Mouse (Mus musculus): ENCODE measurements around the gene Tuba3a. TPM values are rescaled to one million over a fixed set of nuclear protein-coding genes. Genes with fewer than 3 reads are reported as not detected.
A peak's percentile ranks its signal among the peaks of the same experiment; 100 is the strongest.
"Not testable (repeated sequence)": the region's sequence is repeated elsewhere in the genome, so short reads cannot be mapped to it uniquely, and the experiment has no call there.

Gene Tuba3a
- total RNA-seq, 2 experiments from 2014 or later, result not detected

DNA sequence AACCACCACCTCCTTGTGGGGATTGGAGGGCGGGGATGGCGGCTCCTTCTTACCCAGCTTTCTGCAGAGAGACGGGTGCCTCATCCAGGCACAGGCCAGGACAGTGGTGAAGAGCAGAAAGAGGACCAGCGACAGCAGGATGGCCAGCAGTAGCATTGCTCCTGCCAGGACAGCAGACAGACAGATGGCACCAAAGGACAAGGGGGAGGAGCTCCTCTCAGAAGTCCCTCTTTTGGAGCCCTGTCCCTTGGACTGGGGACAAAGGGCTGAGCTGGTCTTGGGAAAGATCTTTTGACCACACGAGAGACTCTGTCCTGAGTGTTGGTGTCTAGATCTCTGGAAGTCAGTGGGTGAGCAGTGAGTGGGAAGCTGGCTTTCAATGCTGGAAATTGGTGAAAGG is 23.6 kb upstream of the Tuba3a start:
- DNase-seq (ENCODE audit: low spot score in 2 of 2), result no peak
- intact Hi-C loops (cut with DNase I), result no loop called here

DNA sequence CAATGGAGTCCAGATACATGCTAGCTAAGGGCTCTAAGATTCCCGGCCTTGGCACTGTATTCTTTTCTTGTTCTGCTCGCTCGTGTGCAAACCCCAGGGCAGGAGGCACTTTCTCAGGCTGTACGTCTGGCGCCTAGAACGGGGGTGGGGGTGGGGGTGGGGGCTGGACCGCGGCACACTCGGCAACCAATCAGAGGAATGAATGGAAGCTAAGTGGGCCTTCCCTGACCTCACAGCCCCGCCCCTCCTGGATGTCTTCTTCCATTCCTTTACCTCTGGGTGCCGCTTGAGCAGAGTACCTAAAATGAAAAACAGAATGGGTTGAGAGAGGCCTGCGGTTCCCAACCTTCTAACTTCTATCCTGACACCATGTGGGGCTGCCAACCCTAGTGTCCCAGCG is 23.1 kb upstream of the Tuba3a start:
- intact Hi-C loops (cut with DNase I), result no loop called here
- DNase-seq (ENCODE audit: low spot score in 2 of 2), result no peak

DNA sequence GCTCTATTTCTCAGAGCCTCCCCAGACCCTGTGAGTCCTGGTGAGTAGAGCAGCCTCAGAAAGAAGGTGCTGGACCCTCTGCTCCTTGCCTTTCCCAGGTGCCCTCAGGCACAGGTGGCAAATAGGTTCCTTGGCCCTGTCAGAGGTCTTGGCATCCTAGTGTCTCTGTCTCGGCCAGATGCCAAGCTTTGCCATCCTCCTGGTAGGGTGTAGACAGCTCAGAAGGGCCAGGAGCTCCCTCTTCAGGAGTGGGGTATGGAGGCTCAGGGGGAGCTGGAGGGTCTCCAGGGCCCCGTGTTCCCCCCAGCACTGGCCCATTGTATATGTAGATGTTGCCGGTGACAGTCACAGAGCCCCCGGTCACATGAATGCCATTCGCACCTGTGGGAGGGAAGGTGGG is 21.2 kb upstream of the Tuba3a start:
- no peak for DNase-seq (ENCODE audit: low spot score in 2 of 2)
- intact Hi-C loops (cut with DNase I), result no loop called here

DNA sequence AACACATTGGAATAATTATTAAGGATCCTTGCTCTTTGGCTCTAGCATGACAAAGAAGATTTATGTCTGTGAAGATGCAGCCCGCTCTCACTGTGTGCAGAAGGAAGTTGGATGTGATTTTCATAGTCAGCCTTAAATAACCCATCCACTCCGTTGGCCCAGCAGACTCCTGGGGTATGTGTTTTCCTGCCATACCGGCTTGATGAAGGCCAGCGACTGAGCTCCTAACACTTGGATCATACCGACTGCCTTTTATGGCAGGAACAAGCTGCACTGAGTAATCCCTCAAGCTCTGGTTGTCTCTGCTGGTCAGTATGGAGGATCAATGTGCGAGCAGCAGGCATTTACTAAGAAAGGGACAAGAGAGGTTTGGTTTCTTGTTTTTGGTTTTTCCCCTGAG is 19.6 kb upstream of the Tuba3a start:
- DNase-seq (ENCODE audit: low spot score in 2 of 2), result no peak
- intact Hi-C loops (cut with DNase I), result no loop called here

DNA sequence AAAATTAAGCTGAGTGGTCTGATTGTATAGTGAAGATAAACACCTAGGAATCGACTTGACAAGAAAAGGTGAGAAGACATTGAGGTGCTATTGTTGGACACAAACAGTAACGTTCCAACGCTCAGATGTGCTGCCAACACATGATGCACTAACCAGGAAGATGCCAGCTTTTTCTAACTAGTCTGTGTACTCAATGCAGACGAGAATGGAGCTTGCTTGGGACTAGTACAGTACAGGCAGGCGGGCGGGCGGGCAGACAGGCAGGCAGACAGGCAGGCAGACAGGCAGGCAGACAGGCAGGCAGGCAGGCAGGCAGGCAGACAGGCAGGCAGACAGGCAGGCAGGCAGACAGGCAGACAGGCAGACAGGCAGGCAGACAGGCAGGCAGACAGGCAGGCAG is 18.6 kb upstream of the Tuba3a start:
- intact Hi-C loops (cut with DNase I); DNase-seq (ENCODE audit: low spot score in 2 of 2): not testable (repeated sequence)

DNA sequence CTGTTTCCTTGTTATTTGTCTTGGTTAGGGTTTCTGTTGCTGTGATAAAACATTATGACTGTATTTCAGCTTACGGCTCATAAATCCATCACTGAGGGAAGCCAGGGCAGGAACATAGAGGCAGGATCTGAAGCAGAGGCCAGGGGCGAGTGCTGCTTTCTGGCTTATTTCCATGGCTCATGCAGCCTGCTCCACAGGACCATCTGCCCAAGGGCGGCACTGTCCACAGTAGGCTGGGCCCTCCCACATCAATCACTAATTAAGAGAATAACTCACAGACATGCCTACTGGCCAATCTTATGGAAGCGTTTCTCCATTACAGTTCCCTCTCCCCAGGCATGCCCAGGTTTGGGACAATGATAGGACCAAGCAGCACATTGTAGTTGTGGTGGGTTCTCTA is 17.4 kb upstream of the Tuba3a start:
- no peak for DNase-seq (ENCODE audit: low spot score in 2 of 2)
- intact Hi-C loops (cut with DNase I), result no loop called here

DNA sequence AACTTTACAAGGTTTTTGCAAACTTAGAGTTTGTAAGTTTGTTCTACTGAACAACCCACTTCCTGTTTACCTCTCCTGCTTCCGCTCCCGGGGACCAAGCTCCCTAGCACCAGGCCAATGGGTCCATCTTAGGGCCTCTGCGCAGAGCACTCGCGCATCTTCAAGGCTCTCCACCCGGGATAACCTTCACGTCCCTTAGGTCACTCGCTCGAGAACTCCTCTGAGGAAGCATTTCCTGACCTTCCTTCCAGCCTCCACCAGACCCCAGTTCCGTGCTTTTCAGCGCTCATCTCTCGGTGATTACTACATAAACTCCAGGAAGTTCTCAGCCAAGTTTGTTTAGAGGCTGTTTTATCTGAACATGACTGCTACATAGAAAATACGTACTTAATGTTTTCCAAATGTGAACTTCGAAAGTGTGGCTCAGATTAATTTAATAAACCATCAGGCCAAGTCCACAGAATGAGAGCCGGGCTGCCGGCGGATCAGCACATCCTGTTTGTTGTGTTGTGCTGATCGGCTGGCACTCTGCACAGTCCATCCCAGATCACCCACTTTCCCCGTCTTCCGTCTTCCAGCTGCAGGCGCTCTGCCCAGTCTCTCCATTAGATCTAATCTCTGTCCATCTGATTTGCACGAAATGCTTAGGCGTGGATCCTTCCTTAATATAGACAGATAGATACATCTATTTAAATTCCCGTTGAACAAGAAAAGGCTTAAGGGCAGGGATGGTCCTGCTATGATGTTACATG is 16.6 kb upstream of the Tuba3a start:
- intact Hi-C loops (cut with DNase I), result no loop called here

DNA sequence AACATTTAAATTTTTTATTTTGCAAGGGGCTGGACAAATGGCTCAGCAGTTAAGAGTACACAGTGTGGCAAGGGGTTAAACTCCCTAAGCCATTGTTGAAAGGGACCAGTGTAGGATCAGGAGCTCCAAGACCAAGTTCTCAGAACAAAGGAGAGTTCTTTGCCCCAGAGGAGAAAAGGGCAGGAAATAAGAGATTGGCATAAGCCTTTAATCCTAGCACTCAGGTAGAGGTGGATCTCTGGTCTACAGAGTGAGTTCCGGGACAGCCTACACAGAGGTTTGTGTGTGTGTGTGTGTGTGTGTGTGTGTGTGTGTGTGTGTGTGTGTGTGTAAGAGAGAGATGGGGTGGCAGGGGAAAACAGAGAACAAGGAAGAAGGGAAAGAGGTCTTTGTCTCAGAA is 15.1 kb upstream of the Tuba3a start:
- intact Hi-C loops (cut with DNase I), result no loop called here

More for the DNA sequence above, 16.6 kb upstream of the Tuba3a start:
- no peak for DNase-seq (ENCODE audit: low spot score in 2 of 2)

DNA sequence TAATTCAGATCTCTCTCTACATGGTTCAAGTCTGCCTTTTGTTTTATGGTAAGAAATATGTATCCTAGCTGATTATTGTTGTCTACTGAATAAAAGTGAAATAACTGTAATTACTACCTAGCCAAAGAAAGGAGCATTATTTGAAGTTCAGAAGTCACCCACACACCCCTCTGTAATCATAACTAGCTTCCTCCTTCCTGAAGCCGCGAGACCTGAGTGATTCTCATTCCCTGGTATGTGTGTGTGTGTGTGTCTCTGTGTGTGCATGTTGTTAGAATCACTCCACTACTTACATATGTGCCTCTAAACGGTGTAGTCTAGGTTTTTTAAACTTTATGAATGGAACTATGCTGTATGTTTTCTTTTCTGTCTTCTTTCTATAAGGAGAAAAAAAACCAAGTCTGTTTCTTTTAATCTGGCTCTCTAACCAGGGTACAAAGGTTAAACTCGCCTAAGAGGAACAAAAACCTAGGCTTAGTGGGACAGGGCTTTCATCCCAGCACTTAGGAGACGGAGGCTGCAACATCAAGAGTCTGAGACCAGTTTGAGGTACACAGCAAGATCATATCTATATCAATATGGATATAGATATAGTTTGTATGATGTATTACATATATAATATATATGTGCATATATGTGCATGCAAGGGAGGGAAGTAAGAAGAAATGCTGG is 11.4 kb upstream of the Tuba3a start:
- DNase-seq (ENCODE audit: low spot score in 2 of 2), result no peak
- intact Hi-C loops (cut with DNase I), result no loop called here

More for the DNA sequence above, 15.1 kb upstream of the Tuba3a start:
- no peak for DNase-seq (ENCODE audit: low spot score in 2 of 2)

DNA sequence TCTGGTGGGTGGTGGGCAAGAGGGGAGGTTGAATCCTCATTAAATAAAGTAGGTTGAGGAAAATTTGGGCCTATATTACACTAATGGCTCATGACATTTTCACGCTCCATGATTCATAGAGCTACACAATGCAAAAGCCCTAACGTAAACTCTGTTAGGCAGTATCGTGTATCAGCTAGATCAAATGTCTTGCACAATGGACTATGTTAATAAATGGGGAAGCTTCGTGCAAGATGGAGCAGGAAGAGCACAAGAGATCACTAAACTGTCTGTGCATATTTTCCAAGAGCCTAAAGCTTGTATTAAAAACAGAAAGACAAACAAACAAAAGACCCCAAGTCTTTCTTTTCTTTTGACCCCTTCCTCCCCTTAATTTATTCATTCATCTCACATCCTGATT is 8.2 kb upstream of the Tuba3a start:
- DNase-seq (ENCODE audit: low spot score in 2 of 2), result no peak
- intact Hi-C loops (cut with DNase I), result no loop called here

DNA sequence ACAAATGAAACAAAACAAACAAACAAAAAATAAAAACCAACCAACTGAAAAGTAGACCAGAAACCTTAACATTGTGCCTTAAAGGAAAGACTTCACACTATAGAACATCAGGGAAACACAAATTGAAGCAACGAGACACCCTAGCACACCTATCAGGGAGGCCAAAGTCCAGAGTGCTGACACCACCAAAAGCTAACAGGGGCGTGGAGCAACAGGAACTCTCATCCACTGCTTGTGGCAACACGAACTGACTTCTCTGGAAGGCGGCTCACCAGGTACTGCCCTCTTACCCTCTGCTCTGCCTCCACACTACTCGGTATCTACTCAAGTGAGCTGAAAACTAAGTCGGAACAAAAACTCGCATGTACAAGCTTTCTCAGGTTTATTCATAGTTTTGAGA is 6.4 kb upstream of the Tuba3a start:
- intact Hi-C loops (cut with DNase I), result no loop called here

DNA sequence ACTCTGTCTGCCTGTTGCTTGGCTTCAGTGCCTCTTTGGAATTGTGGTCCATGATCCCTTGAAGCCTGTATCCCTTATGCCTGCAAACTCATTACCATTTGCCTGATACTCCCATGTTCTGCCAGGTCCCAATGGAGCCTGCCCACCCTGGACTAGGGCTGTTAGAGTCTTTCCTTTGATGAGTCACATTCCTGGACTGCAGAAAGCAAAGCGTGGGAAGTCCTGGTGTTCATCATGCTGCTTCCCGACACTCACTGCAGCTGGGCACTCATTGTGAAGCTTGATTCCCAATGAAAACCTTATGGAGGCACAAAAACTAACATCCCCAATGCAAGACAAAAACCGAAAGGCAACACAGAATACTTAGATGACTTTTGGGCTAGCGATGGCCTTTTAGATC is 5.5 kb upstream of the Tuba3a start:
- intact Hi-C loops (cut with DNase I), result no loop called here
- peak; percentile 6 to 79 for DNase-seq (ENCODE audit: low spot score in 2 of 2)

More for the DNA sequence above, 6.4 kb upstream of the Tuba3a start:
- DNase-seq (ENCODE audit: low spot score in 2 of 2), result no peak

DNA sequence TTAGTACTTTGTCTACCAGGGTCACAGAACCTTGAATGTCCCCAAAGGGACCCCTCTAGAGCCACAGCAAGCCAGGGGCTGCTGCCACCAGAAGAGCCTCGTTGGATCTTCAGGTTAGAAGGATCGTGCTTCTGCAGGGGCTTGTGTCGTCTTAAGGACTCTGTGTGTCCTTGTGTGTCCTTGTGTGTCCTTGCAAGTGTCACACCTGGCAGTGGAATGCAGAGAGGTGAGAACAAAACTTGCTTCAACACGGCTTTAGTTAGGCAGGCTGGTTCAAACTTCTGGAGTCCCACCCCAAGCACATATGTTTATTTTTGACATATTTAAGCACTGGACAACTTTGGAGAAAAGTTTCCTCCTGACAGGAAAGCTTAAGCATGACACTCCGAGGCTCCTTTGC is 2.9 kb upstream of the Tuba3a start:
- no peak for DNase-seq (ENCODE audit: low spot score in 2 of 2)
- intact Hi-C loops (cut with DNase I), result no loop called here

DNA sequence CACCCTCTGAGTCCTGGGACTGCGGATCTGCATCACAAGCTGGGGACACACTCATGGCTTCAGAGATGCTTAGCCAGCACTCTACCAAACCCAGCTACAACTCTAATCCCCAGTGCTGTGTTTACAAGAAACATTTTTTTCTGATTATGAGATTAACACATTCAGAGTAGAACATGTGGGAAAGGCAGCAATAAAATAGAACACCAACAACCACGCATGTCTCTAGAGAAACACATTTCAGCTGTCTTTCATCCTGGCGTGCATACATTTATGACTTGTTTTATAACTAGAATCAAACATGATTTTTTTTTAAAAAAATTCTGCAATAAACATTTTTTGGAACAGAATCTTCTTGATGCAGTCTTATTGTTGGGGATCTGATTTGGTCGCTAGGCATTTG is 1.1 kb upstream of the Tuba3a start:
- peak; percentile 13 to 42 for DNase-seq (ENCODE audit: low spot score in 2 of 2)
- intact Hi-C loops (cut with DNase I), result no loop called here

DNA sequence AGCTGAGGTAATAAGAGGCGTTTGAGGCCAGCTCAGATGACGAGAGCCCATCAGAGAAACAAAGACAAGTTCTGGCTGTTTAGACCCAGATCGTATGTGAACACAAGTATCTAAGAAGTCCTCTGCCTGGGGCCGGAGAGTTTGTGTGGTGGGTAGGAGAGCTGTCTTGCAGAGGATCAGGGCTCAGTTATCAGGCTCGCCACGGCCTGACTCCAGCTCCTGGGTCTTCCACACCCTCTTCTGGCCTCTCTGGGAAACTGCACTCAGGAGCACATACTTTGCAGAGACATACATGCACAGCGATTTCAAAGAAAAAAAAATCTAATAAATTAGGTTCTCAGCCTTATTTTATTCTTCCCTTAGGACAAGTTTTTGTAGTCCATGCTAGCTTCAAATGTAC is 1.1 kb downstream of the Tuba3a start:
- intact Hi-C loops (cut with DNase I), result no loop called here
- DNase-seq (ENCODE audit: low spot score in 2 of 2), result no peak

DNA sequence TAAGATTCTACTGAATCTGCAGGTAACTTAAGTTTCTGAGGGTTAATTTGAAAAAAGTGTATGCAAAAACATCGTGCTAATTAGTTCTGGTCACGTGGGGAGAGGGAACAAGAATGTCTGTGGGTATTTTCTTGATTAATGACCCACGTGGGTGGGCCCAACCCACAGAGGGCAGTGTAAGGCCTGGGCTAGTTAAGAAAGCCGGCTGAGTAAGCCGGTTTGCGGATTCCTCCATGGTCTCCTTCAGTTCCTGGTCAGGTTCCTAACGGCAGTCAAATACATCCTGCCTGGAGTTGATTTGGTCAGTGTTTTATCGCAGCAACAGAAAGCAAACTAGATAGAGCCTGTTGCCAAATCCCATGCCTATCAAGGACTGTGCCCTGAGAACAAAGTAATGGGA is 1.6 kb downstream of the Tuba3a start:
- intact Hi-C loops (cut with DNase I), result no loop called here
- no peak for DNase-seq (ENCODE audit: low spot score in 2 of 2)

DNA sequence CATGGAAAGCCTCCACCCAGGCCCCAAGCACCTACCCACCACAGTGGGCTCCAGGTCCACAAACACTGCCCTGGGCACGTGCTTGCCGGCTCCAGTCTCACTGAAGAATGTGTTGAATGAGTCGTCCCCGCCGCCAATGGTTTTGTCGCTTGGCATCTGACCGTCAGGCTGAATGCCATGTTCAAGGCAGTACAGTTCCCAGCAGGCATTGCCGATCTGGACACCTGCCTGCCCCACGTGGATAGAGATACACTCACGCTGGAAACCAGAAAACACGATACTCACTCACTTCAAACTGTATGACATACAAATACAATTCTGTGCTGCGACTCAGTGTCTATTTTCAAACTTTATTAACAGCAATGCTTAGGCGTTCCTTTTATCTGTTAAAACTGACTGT is 3.1 kb downstream of the Tuba3a start:
- intact Hi-C loops (cut with DNase I); DNase-seq (ENCODE audit: low spot score in 2 of 2): not testable (repeated sequence)

DNA sequence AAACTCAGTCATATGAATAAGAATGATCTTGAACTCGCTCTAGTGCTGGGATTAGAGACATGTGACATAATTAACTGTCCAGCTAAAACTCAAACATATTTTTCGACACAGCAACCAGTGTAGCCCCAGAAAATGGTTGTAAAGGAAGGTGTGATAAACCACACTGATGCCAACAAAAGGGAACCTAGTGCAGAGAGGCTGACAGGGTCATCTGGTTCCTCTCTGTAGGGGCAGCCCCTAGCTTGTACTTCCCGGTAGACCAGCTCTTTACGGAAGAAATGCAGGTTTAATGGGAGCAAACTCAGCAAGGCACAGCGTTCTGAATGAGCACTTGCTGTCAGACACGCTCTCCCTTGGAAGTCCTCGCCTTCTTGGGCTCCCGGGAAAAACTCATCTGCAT is 6.1 kb downstream of the Tuba3a start:
- intact Hi-C loops (cut with DNase I), result loop anchor here (5.0 kb wide), 2 partner anchors 83 to 323 kb away; no protein-coding TSS in a partner anchor
- DNase-seq (ENCODE audit: low spot score in 2 of 2), result no peak

DNA sequence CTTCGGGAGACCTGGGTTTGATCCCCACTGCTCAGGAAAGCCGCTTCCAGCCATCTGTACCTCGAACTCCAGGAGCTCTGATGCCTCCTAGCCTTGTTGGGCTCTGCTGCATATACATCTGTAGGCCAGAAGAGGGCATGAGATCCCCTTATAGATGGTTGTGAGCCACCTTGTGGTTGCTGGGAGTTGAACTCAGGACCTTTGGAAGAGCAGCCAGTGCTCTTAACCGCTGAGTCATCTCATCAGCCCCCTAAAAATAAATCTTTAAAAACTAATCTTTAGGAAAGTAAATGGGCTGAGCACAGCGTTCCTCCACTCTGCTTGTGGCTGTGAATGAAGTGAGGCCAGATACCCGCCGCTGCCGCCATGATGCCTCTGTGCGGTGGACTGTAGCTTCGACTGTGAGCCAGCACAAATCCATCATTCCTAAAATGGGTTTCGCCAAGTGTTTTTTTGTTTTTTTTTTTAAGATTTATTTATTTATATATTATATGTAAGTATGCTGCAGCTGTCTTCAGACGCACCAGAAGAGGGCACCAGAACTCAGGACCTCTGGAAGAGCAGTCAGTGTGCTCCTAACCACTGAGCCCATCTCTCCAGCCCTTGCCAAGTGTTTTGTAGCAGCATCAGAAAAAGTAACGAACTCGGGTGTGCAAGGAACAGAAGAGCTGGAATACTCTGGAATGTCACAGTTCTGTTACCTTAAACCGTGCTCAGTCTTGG is 10.8 kb downstream of the Tuba3a start:
- intact Hi-C loops (cut with DNase I), result loop anchor here (5.0 kb wide), 4 partner anchors 87 to 327 kb away; partner anchors contain the start of genes Acrbp and Iffo1
- DNase-seq (ENCODE audit: low spot score in 2 of 2), result peak in 1 of 2 experiments; percentile 33

DNA sequence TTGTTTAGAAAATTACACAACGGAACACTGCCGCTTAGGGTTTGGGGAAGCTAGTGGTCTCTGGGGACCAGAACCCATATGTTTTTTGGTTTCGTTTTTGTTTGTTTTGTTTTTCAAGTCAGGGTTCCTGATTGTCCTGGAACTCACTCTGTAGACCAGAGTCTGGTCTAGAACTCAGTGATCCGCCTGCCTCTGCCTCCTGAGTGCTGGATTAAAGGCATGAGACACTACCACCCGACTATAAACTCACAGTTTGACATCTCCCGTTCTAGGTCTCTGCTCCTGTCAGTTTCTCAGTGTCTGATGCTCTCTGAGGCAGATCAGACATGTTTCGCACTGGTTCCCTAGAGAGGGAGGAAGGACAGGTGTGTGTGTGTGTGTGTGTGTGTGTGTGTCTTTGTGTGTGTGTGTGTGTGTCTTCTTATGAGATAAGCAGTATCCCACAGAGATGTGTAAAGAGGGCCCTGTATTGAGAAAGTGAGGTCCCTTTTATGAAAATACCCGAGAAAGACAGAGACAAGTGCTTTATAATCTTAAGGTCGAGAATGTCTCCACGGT is 13.5 kb downstream of the Tuba3a start:
- no peak for DNase-seq (ENCODE audit: low spot score in 2 of 2)
- intact Hi-C loops (cut with DNase I), result loop anchor here (5.0 kb wide), 2 partner anchors 125 to 225 kb away; partner anchors contain the start of genes Acrbp and Iffo1
